Mouse (Mus musculus): Measurements from ENCODE around the gene Gngt2. TPM values are rescaled to one million over a fixed set of nuclear protein-coding genes. Genes with fewer than 3 reads are reported as not detected.

Gene Gngt2
- polyA plus RNA-seq (2017; shearing (Covaris generic)), result 38.1 TPM

DNA sequence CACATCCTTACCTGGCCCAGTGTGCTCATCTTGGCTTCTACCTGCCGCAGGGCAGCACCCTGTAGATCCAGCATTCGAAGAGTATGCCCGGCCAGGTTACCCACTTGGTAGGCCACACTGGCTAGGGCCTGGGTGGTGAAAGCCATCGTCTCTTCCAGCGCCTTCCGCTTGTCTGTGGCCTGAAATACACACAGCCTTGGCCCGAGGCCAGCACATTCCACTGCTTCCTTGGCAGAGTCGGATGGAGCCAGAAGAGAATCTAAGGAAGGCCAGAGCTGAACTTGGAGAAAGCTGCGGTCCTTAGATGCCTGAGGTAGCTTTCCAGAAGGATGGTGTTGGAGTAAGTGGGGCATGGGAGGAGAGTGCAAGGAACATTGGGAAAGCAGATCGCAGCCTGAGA is at the start of gene Gngt2:
Gene Gngt2 (plus strand): TSS at position 158 of the 400 bp plus-strand sequence.

GRCm38 (mm10) chr11:95824071-95824876 is 12.7 kb upstream of the Gngt2 start, which contains the start of gene Phospho1:
Gene Phospho1, plus strand, starts transcription at chr11:95824499.

DNA sequence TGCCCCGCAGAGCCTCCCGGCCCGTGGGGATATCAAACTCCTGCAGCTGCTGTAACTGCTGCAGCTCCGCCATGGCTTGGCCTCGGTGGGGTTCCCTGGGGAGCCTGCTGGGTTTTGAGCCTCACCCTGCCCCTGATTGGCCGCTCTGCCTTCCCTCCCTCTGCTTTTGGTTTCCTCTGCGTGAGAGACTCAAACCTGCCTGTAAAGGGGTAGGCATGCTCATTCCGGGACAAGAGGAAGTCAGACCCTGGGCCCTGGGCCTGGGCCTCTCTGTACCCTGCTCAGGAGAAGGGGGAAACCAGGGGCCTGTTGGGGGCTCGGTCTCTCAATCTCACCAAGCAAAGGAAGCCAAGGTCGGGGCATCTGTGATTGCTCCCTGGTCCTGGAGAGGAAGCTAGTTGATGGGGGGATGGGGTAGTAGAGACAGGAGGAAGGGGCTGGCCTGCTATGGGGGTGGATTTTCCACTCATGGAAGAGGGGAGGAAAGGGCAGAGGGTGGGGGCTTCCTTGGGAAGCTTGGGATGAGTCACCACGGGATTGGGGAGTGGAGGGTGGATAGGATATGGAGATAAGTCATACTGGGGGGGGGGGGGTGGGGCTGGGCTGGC is 5.2 kb downstream of the Gngt2 start, which contains the start of gene Abi3:
Gene Abi3 (minus strand): TSS at position 403 of the 608 bp plus-strand sequence.

Other genes with a start within 250 kb of the Gngt2 start
- not detected for gene Ngfr, start 249.5 kb upstream of the Gngt2 start, polyA plus RNA-seq (2017; shearing (Covaris generic))
- 87.0 TPM for gene Phb, start 170.3 kb upstream of the Gngt2 start, polyA plus RNA-seq (2017; shearing (Covaris generic))
- gene Zfp652, start 124.5 kb upstream of the Gngt2 start, polyA plus RNA-seq (2017; shearing (Covaris generic)), result 19.1 TPM
- 2.3 TPM for gene B130006D01Rik, start 113.6 kb upstream of the Gngt2 start, polyA plus RNA-seq (2017; shearing (Covaris generic))
- gene Phospho1, start 12.7 kb upstream of the Gngt2 start, polyA plus RNA-seq (2017; shearing (Covaris generic)), result not detected
- gene Abi3, start 5.3 kb downstream of the Gngt2 start, polyA plus RNA-seq (2017; shearing (Covaris generic)), result 74.8 TPM
- 0.10 TPM for gene B4galnt2, start 77.7 kb downstream of the Gngt2 start, polyA plus RNA-seq (2017; shearing (Covaris generic))
- gene Igf2bp1, start 168.7 kb downstream of the Gngt2 start, polyA plus RNA-seq (2017; shearing (Covaris generic)), result 0.08 TPM
- not detected for gene Gip, start 187.3 kb downstream of the Gngt2 start, polyA plus RNA-seq (2017; shearing (Covaris generic))
- gene Snf8, start 197.7 kb downstream of the Gngt2 start, polyA plus RNA-seq (2017; shearing (Covaris generic)), result 85.6 TPM
- 42.9 TPM for gene Ube2z, start 228.2 kb downstream of the Gngt2 start, polyA plus RNA-seq (2017; shearing (Covaris generic))
- gene Atp5g1, start 238.5 kb downstream of the Gngt2 start, polyA plus RNA-seq (2017; shearing (Covaris generic)), result 364 TPM